Mouse (Mus musculus): Measurements from ENCODE around the gene Slc22a22. TPM values are rescaled to one million over a fixed set of nuclear protein-coding genes. Genes with fewer than 3 reads are reported as not detected.

Gene Slc22a22
- total and polyA plus RNA-seq, 3 experiments = not detected

GRCm38 (mm10) chr15:57204444-57204930 is 272.9 kb downstream of the Slc22a22 start:
- no peaks in the 10 kb centered on the region for H3K36me3 ChIP-seq (ENCODE audit: control insufficient read depth in 1 of 2, insufficient read depth in 2 of 2, low read length in 2 of 2)
- no peak overlapping the region for H3K9ac ChIP-seq (ENCODE audit: control insufficient read depth, low read depth, low read length, poor library complexity, severe bottlenecking)
- H3K4me3 ChIP-seq (ENCODE audit: control insufficient read depth in 1 of 2, insufficient read depth in 1 of 2, low read depth in 2 of 2, low read length in 2 of 2) = no peak overlapping the region
- no peak for DNase-seq (ENCODE audit: low read depth, low spot score)
- TF ChIP-seq ZKSCAN1 (IDR thresholded peaks at IDR 0.05; ENCODE audit: low read depth, low read length) (no peak), KAT2A (conservative IDR thresholded peaks at IDR 0.05; ENCODE audit: low read depth, low read length) (no peak), USF1 (IDR thresholded peaks at IDR 0.05; ENCODE audit: low read depth, low read length) (no peak), MAX (IDR thresholded peaks at IDR 0.05; ENCODE audit: low read length) (no peak), GATA1 (IDR thresholded peaks at IDR 0.05; ENCODE audit: low read depth, low read length) (no peak), MAFK (IDR thresholded peaks at IDR 0.05; ENCODE audit: borderline replicate concordance, low read depth, low read length) (no peak), MEF2A (IDR thresholded peaks at IDR 0.05; ENCODE audit: extremely low read depth, insufficient replicate concordance, low read depth, low read length, poor library complexity, severe bottlenecking) (no peak), ETS1 (IDR thresholded peaks at IDR 0.05; ENCODE audit: low read depth, low read length) (no peak), CTCF (IDR thresholded peaks at IDR 0.05 in 2 of 3, conservative IDR thresholded peaks at IDR 0.05 in 1 of 3; ENCODE audit: control insufficient read depth in 1 of 3, insufficient read depth in 1 of 3, low read depth in 2 of 3, low read length in 3 of 3, poor library complexity in 1 of 3, severe bottlenecking in 1 of 3) (no peak), ZC3H11A (IDR thresholded peaks at IDR 0.05; ENCODE audit: low read depth, low read length) (no peak), SMC3 (IDR thresholded peaks at IDR 0.05; ENCODE audit: low read depth, low read length) (no peak), MYB (IDR thresholded peaks at IDR 0.05; ENCODE audit: low read depth, low read length) (no peak), EP300 (IDR thresholded peaks at IDR 0.05; ENCODE audit: low read depth in 1 of 2, low read length in 2 of 2) (no peak), NRF1 (IDR thresholded peaks at IDR 0.05; ENCODE audit: insufficient read depth, low read depth, low read length, poor library complexity, severe bottlenecking) (no peak), POLR2AphosphoS5 (IDR thresholded peaks at IDR 0.05; ENCODE audit: borderline replicate concordance, low read depth, low read length) (no peak)
- no peaks in the 10 kb centered on the region for H3K4me1 ChIP-seq (ENCODE audit: control insufficient read depth in 1 of 2, insufficient read depth in 2 of 2, low read length in 2 of 2)
- H3K27ac ChIP-seq (ENCODE audit: control insufficient read depth, low read depth, low read length) = no peak overlapping the region
- H3K79me2 ChIP-seq (ENCODE audit: control insufficient read depth, insufficient read depth, low read length, poor library complexity) = no peaks in the 10 kb centered on the region
- no peaks in the 10 kb centered on the region for H3K9me3 ChIP-seq (replicated peaks; ENCODE audit: insufficient read depth, low read length)
- H3K27me3 ChIP-seq (ENCODE audit: control insufficient read depth in 1 of 2, insufficient read depth in 2 of 2, low read length in 2 of 2) = no peaks in the 10 kb centered on the region
